Mouse (Mus musculus): ENCODE measurements around the gene Zc3hc1. TPM values are rescaled to one million over a fixed set of nuclear protein-coding genes. Genes with fewer than 3 reads are reported as not detected.

Zc3hc1 gene
- 11.7 and 14.9 TPM in 2 replicates for polyA plus RNA-seq (2012; rRNA removed)

DNA sequence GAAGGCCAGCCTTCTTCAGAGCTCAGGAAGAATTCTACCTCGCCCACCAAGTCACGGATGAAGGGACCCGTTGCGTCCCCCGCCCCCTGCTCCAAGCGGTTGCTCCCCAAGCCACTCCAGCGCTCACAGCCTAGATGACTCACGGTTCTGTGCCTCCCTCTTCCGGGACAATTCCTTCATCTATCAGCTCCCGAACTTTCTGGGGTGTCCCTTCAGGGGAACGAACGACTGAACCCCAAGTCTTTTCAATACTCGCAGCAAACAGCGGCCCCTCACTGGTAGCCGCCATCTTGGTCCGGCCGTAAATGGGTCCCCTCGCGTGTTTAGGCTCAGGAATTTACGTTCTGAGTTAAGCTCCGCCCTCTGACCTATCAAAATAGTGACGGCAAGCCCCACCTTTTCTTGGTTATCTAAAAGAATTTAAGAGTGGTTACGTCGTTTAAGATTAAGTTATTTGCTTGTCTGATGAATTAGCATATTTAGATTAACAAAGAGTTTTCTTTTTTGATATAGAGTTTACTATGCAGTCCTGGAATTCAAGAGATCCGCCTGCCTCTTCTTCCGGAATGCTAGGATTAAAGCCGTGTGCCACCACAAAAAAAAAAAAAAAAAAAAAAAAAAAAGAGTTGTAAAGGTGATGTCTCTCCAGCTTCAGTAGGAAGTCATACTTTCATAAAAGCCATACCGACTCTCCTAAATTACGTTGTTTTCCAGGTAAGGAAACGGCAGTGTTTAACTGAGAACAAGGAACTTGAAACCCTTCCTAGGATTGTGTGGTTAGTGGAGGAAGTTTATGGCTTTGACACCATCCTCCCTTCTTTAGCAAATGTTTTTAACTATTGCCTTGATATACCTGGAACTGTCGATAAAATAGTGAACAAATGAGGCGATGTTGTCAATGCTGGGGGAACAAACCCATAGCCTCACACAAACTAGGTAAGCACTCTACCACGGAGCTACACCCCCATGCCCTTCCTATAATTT, at the start of gene Zc3hc1:
Zc3hc1 (minus strand) TSS at position 315 of the 984 bp plus-strand sequence.

DNA sequence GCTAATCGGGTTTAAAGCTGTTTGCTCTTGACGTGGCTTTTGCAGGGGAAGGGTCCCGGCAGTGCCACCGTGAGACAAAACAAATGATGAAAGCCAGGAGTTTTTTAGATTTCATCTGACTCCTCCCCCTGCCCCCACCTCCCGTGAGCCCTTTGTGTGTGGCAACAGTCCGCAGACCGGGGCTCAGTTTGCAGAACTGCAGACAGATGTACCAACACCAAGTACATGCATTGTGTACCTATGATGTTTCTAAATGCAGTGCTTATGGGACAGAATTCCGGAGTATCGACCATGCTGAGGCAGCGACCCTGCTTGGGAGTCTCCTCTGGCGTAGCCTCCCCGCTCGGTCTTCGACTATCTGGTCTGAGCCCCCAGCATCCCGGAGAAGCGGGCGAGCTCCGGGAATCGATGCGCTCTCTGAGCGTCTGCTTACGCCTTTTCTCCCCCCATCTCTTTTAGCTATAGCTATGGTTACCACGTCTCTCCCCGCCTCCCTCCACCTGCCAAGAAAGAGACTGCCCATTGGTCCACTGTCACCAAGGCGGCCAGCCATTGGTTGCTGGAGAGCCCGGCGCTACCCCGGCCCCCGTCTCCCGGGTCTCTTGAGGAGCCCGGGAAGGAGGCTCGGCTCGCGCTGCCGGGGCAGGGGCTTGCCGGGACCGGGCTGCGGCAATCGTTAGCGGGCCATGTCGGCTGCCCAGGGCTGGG, 10.6 kb upstream of the Zc3hc1 start, which contains the start of gene Klhdc10:
Klhdc10 (plus strand) TSS at position 561 of the 708 bp plus-strand sequence.

Other genes with a start within 250 kb of the Zc3hc1 start
- 17.7 and 21.4 TPM in 2 replicates for gene Ube2h, start 86.5 kb downstream of the Zc3hc1 start, polyA plus RNA-seq (2012; rRNA removed)
- 10.8 and 14.6 TPM in 2 replicates for gene Klhdc10, start 10.8 kb upstream of the Zc3hc1 start, polyA plus RNA-seq (2012; rRNA removed)
- gene Tmem209, start 118.8 kb upstream of the Zc3hc1 start, polyA plus RNA-seq (2012; rRNA removed), result 16.6 and 19.7 TPM in 2 replicates
- 0.08 and 0.09 TPM in 2 replicates for gene Ssmem1, start 118.8 kb upstream of the Zc3hc1 start, polyA plus RNA-seq (2012; rRNA removed)
- gene Cpa2, start 150.6 kb upstream of the Zc3hc1 start, polyA plus RNA-seq (2012; rRNA removed), result 0.21 and 0.70 TPM in 2 replicates
- 0.02 and 0.10 TPM in 2 replicates for gene Cpa4, start 177.3 kb upstream of the Zc3hc1 start, polyA plus RNA-seq (2012; rRNA removed)
- gene Cpa5, start 220.0 kb upstream of the Zc3hc1 start, polyA plus RNA-seq (2012; rRNA removed), result 0.08 TPM in 1 of 2 replicates, not detected in the other
- 0.81 and 1.3 TPM in 2 replicates for gene Cpa1, start 248.2 kb upstream of the Zc3hc1 start, polyA plus RNA-seq (2012; rRNA removed)